Mouse (Mus musculus): ENCODE measurements around the gene Fam217a.
"Not testable (repeated sequence)": the region's sequence is repeated elsewhere in the genome, so short reads cannot be mapped to it uniquely, and the experiment has no call there.

Gene Fam217a

DNA sequence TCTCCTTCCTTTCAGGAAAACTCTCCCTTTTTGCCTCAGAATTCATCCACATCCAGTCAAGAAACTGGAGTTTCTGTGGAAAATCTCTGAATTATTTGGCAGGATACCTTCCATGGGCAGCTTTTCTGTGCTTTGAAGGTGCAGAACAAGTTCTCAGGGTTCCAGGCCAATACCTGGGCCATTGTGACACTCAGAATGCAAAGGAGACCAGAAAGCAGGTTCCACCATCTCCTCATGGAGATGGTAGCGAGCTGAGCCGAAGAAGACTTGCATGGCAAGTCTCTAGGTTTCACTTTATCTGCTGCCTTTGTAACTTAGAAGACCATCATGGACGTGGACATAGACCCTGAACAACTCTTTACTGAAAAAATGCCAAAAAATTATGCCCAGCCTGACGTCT, at the start of gene Fam217a, which contains the start of gene 4933417A18Rik:
Gene Fam217a, minus strand, starts transcription at position 101 of the 400 bp plus-strand sequence.
Gene 4933417A18Rik, plus strand, starts transcription at position 200 of the 400 bp plus-strand sequence.
- DNase-seq (ENCODE audit: extremely low read depth, low read depth), result no peak

DNA sequence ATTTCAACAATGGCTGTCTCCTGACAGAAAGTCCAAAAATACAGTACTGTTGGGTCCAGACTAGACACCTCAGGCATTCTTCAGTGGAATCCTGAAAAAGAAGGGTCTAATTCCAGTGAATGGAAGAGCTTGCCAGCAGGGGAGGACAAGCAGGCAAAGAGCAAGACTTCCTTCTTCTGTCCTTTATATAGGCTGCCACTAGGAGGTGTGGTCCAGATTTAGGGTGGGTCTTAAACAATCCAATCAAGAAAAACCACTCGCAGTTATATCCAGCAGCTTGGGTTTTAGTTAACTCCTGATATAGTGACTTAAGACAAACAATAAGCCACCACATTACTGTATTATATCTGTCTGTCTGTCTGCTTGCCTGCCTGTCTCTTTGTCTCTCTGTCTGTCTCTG, 49.7 kb upstream of the Fam217a start:
- DNase-seq (ENCODE audit: extremely low read depth, low read depth), result peak; percentile 50

DNA sequence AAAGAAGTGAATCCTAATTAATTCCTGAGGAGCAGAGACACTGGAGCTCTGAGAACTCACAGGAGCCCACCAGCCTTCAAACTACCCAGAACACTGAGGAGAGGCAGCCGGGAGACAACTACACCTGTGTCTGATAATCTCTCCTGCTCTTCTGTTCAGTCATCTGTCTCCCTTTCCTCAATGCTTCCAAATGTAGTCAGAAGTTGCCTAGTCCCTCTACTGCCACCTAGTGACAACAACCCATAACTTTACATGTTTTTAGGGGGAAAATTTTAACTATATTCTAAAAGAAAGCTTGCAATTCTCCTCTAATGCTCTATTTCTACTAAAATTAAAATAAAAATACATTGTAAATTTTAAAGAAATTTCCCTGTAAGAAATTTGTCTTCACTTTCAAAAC, 49.0 kb upstream of the Fam217a start:
- DNase-seq (ENCODE audit: extremely low read depth, low read depth), result peak; percentile 50

DNA sequence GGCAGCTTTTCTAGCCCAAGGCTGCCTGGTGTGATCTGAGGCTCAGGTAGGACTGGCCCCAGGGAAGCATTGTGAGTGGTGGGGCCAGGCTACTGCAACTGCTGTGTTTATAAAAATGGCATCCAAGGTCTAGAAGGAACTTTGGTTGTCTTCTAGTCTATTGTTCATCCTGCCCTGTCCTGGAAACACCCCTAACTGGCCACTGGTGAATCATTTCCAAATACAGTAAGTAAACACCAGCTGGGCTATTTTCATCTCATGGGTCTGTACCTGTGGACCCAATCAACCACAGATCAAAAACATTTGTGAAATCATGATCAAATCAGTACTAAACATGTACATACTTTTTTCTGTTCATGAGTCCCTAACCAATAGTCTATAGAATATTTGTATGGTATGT, 48.3 kb upstream of the Fam217a start:
- DNase-seq (ENCODE audit: extremely low read depth, low read depth), result not testable (repeated sequence)

DNA sequence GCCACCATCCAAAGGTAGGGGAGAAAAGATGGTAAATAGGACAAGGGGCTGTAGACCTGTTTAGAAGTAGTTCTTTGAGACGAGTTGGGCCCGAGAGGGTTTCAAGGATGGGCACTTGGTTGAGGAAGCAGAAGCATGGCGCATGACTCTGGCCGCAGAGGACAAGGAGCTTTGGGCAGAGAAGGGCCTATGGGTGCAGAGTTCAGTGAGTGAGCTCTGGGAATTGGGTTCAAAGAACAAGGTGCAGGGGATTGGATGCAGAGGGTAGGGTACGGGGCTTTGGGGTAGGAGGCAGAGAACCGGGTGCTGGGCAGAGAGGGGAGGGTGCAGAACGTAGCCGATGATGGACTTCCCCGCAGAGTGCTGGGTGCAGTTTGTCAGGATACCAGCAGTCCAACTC, 41.5 kb upstream of the Fam217a start:
- DNase-seq (ENCODE audit: extremely low read depth, low read depth), result not testable (repeated sequence)

DNA sequence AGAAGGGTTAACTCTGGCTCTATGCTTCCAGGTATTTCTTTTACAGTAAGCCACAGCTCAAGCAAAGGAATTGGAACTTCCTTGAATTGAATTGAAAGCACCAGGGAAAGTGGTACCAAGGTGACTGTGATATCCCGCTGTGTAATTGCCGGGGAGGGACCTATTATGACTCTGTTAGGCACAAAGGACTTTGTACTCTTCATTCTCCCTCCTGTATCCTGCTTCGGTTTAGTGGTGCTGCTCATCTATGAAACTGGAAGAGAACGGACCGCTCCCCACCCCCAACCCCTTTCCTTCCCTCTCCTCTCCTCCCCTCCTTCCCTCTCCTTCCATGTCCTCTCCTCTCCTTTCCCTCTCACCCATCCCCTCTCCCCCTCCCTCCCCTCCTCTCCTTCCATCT, 40.8 kb upstream of the Fam217a start:
- no peak for DNase-seq (ENCODE audit: extremely low read depth, low read depth)

DNA sequence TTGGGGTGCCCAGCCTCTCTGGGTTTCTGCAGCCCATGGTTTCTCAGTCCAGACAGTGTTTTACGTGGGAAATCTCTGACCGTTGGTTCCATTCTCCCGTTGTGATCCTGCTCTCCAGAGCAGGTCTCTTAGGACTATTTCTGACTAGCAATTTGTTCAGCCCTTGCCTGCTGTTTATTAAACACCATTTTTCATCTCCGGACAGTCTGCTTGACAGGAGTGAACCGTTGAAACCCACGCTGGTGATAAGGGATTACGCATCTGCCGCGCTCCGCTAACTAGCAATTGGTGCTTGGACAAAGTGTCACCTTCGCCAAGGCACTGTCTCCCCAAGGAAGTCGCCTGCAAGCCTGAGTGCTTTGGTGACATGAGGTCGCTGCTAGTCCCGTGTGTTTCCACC, 40.3 kb upstream of the Fam217a start:
- DNase-seq (ENCODE audit: extremely low read depth, low read depth), result no peak

DNA sequence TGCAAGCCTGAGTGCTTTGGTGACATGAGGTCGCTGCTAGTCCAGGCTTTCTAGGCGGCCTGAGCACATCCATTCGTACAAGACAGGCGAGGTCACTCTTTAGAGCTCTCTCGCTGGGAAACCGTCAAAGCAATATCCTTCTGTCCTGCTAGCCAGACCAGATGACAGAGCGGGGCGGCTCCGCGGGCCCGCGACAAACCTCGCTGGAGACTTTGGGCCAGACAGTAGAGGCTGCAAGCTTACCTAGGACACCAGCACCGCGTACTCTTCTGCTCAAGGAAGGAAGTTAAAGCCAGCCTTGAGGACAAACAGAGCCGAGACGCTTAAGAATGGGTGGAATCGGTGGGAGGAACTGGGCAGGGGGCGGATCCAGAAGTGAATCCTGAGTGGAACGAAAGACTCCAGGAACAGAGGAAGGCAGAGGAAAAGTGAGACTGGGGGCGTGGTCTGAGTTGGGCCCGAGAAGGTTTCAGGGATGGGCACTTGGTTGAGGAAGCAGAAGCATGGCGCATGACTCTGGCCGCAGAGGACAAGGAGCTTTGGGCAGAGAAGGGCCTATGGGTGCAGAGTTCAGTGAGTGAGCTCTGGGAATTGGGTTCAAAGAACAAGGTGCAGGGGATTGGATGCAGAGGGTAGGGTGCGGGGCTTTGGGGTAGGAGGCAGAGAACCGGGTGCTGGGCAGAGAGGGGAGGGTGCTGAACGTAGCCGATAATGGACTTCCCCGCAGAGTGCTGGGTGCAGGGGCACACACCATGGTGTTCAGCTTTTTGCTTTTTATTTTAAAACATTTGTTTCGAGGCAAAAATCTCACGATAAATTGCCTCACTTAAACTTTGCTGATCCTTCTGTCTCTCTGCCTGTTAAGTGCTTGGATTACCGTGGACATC, 39.6 kb upstream of the Fam217a start, which contains the start of gene Eci3:
Gene Eci3, minus strand, starts transcription at position 300 of the 887 bp plus-strand sequence.
- DNase-seq (ENCODE audit: extremely low read depth, low read depth), result no peak

DNA sequence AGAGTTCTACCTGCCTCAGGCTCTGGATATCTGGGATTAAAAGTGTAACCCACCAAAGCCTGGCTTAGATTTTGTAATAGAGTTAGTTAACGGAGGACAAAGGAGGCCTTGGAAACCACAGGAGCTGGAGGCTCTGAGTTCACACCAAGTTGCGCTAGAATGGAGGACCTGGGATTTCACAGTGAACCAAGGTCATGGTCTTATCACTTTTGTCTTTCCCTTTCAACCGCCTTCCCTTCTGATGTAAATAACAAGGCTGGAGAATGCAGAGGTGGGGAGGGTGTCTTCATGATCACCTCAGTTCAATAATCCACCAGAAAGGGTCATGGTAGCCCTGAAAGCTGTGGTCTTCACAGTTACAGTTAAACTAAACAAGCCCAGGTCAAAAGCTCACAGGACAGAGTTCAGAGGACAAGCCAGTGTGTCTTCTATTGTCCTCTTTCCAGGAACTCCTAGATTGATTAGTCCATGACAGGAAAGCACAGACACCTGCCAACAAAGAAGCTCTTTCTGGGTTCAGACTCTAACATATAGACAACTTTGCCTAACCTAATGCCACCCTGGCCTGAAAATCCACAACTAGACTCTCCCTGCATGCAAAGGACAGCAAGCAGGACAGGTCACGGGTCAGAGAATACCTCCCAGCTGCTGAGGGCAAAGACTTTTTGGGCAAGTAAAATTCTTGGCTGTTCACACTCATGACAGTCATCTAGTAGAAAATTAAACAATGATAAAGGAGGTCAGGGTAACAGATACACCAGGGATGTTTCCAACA, 37.1 kb upstream of the Fam217a start:
- no peak for DNase-seq (ENCODE audit: extremely low read depth, low read depth)

DNA sequence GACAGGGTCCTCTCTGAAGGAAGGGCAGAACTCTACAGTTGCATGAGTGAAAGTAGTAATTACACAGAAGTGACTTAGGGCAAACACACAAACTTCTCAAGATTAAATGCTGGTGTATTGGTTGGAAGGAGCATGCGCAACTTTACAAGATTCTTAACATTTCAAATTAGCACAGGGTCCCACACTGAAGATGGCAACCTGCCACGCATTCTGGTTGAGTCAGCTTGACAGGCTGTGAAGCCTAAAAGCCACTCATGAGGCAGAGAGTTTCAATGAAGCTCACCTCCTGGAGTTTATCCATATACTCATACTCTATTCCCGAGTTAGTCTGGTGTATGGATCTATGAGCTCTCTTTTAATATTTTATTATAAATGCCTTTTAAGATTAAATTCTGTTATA, 34.0 kb upstream of the Fam217a start:
- not testable (repeated sequence) for DNase-seq (ENCODE audit: extremely low read depth, low read depth)

DNA sequence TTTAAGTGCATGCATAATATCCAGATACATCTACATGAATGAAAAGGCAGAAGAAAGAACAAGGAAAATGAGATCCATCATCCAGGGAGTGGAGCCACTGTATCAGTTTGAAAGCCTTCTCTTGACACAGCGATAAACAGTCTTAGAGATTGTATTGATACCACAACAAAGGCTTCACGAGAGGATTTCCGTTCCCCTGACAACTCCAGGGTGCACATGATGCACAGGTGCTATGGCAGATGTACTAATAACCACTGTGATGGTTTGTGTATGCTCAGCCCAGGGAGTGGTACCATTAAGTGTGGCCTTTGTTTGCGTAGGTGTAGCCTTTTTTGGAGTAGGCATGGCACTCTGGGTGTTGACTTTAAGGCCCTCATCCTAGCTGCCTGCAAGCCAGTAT, 32.8 kb upstream of the Fam217a start:
- no peak for DNase-seq (ENCODE audit: extremely low read depth, low read depth)

DNA sequence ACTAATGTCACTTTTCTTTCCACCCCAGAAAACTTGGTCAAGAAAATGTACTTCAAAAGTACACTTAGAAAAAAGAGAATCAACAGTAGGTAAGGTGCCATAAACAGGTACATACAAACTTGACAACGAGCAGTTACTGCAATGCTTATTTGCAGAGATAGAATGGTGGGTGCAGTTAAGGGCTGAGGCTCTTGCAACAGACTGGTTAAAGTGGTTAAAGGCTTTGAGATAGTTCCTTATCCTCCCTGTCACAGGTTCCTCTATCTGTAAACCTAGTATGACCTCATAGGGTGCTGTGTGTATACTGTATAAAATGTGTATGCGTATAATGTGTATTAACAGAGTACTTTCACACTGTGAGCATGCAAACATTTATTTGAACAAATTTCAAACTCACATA, 27.3 kb upstream of the Fam217a start:
- DNase-seq (ENCODE audit: extremely low read depth, low read depth), result peak; percentile 38

DNA sequence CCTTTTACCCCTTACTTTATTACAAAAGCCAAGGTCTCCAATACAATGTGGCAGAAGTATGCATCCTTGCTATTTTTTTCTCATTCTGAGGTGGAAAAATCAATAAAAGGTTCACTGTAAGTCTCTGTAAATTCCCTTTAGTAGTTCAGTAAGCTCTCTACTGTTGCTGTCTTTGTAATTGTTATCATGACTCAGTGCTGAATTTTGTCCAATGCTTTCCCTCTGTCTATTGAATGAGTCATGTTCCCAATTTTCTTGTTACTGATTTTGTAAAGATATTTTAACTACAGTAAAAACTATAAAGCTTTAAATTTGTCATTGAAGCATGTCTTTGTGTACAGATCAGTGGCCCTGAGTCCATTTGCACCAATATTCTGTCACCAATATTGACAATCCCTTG, 18.3 kb upstream of the Fam217a start:
- DNase-seq (ENCODE audit: extremely low read depth, low read depth), result no peak

DNA sequence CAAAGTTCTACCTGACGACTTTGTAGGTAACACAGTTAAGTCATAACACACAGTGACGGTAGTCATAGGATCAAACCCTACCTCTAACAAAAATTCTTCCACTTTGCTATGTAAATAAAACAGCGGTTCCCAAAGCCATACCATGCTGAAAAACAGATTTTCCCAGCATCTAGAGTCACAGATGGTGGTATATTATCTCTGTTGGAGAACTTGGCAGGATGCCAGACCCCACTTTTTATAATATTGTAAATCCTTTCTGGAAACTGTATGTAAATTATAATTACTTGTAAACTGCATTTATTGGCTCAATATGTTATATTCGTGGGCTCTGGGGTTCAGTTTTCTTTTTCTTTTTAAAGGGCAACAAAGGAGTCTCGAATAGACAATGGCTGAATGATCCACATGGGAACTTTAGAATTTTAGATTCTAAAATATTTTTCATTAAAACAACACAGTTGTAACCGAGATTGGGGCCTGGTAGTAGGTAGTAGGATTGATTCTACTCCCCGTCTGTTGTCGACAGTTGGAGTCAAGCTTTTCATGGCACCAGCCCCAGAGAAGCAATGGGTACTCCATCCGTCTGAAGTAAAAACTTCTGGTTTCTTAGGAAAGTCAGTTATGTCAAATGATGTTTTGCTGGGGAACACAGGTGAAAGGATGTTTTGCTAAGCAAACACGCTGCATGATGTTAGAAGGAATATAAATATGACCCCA, 11.0 kb upstream of the Fam217a start:
- no peak for DNase-seq (ENCODE audit: extremely low read depth, low read depth)

DNA sequence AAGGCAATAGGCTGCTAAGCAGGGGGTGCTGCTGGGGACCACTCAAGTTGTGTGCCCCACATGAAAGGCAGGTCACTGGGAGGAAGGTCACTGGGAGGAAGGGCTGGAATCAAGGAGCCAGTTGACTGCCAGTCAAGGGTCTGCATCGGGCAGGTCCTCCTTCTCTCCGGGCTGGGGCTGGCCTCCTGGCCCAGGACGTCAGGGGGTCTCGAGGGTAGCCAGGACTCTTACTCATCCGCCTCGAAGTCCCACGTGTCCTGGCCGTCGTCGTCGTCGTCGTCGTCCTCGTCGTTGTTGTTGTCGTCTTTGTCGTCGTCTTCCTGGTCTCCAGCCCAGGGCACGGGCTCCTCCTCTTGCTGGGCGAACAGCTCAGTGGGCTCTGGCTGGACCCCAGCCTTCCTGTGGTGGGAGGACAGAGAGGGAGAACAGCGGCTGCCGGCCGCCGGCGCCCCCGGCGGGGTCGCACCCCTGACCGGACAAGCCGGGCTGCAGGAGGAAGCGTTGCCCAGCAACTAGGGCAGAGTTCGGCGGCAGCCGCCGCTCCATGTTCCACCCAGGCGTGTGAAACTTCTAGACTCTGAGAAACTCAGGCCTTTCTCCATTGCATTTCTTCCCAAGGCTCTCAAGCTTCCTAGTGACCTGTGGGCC, 7.5 kb downstream of the Fam217a start:
- no peak for DNase-seq (ENCODE audit: extremely low read depth, low read depth)

DNA sequence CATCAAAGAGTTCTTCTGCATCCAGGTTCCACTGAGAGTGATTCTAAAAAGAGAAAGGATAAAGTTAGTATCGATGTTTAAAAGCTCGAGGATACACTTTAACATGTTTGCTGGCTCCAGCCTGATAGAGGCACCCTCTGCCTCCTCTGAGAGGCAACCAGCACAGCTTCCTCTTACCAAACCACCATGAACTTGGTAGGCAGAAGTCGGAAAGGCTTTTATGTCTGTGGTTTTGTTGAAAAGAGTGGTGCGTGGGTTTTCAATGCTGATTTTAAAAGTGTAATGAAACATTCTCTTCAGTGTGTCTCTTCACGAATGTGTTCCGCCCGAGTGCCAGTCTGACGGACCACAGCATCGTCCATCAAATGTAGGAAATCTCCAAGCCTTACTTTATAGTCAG, 9.5 kb downstream of the Fam217a start:
- DNase-seq (ENCODE audit: extremely low read depth, low read depth), result no peak

DNA sequence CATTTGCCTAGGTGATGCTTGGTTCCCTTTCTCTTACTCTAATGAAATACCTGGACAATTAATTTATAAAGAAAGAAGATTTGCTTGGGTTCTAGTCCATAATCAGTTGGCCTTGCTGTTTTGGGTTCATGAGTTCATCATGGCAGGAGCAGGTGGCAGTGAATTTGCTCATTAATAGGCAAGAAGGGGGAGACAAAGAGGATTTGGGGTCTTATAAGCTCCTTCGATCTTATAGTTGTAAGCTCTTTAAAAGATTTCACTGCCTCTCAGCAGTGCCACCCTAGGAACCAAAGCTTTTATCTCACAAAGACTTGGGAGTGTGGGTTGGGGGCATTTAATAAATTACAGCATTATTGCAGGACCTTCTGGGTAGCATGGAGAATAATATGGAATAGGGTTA, 31.2 kb downstream of the Fam217a start:
- DNase-seq (ENCODE audit: extremely low read depth, low read depth), result no peak

DNA sequence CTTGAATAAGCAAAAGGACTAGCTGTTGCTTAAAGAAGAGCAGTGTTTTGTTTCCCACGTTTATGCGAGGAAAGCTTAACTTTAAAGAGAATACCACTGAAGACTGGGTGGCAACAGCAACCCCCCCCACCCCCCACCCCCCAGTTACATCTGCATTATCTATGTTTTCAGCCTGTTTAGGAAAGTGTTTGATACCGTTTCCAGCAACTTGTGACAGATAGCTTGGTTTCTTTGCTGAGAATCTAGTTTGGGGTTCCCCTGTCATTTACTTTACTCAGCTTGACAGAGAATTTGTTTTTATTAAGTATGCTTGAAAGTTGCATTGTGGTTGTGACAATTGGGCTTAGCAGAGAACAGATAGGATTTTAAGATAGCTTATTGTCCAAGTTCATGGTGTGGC, 47.6 kb downstream of the Fam217a start:
- DNase-seq (ENCODE audit: extremely low read depth, low read depth), result no peak

DNA sequence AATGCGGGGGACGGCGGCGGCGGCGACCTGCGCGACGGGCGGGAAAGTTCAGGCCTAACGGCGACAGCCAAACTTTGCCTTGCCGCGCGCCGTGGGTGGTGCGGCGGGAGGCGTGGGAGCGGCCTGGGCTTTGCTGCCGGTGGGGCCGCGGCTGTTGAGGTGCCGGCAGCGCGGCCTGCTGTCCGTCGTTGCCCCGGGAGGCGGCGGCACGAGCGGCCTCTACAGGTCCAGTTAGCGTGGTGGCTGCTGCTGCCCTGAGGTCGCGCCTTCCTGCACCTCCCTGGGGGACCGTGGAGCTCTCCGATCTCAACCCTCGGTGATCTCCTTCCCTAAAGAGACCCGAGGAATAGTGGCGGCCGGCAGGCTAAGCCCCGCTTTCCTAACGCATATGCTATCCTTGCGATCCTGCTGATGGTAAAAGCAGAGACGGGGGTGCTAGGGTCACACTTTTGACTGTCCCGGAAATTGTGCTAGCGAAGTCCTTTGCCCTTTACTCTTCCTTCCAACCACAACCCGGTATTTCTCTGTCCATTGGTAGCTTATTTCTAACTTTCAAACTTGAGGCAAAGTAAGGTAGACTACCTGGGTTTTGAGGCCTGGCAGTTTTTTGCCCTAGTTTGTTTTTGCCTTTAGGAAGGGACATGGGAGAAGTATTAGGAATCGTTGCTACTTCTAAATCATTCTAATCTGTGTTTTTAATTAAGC, 48.2 kb downstream of the Fam217a start:
- DNase-seq (ENCODE audit: extremely low read depth, low read depth), result no peak

DNA sequence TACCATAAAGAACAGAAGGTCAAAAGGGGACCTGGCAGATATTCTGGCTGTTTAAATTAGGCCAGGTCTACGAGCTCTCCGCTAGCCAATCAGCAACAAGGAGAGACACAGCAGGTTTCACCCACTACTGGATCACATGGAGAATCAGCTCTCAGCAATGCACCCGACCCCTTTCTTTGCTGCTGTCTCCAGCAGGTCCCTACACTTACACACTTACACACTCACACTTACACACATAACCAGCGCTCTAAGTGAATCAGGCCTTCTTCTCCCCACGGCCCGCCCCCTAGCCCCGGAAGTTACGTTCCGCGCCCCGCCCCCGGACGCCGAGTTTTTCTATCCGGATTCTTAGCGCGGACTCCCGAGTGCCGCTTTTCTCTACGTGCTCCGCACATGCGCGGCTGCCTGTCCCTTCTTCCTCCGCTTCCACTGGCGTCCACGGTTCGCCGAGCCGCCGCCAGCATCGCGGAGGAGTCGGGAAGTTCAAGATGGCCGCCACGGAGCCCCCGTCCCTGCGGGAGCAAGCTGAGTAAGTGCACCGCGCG, 48.9 kb downstream of the Fam217a start, which contains the start of gene Prpf4b:
Gene Prpf4b, plus strand, starts transcription at position 137 of the 545 bp plus-strand sequence.
- peak; percentile 78 for DNase-seq (ENCODE audit: extremely low read depth, low read depth)
